8 mouse cellular contexts compared by ENCODE assay signal in genomic region chr9:21614864-21615616, GRCm38 (mm10). TPM values are rescaled to one million over a fixed set of nuclear protein-coding genes. Genes with fewer than 3 reads are reported as not detected.
A peak's percentile ranks its signal among the peaks of the same experiment; 100 is the strongest.
DNase-seq lines count a peak whose midpoint lies in the region; ATAC-seq and TF ChIP-seq lines count a peak whose summit lies in the region.

No protein-coding gene starts in this region.

- no peak for TF ChIP-seq EP300 in lung, postnatal 0 days (IDR thresholded peaks at IDR 0.05)

- no peak for TF ChIP-seq POLR2A in small intestine, adult 2 months (IDR thresholded peaks at IDR 0.05; ENCODE audit: low read depth, low read length)

- no peak for DNase-seq in lung, postnatal 0 days (ENCODE audit: low spot score)
- DNase-seq in lung, postnatal 25 days (ENCODE audit: low spot score) = no peak
- no peak for DNase-seq in limb, embryonic 10.5 days (ENCODE audit: low spot score)
- no peak for DNase-seq in natural killer cell, adult 2 months (ENCODE audit: low spot score in 2 of 2)
- no peak for DNase-seq in frontal cortex, adult 2 months (ENCODE audit: extremely low spot score in 1 of 2, low spot score in 1 of 2)
- no peak for DNase-seq in cerebellum, postnatal 36 days

- ATAC-seq in lung, postnatal 0 days = no peak
- no peak for ATAC-seq in embryonic facial prominence, embryonic 13.5 days (ENCODE audit: insufficient number of reproducible peaks, insufficient read depth, low FRiP score, low TSS enrichment, low read depth)

- H3K9ac ChIP-seq in lung, postnatal 0 days (replicated peaks; ENCODE audit: low read depth) = peak overlapping the region; percentile 74
- peak overlapping the region; percentile 82 for H3K9ac ChIP-seq in embryonic facial prominence, embryonic 13.5 days

- H3K27ac ChIP-seq in lung, postnatal 0 days (ENCODE audit: low read length) = peak overlapping the region; percentile 96
- peak overlapping the region; percentile 97 for H3K27ac ChIP-seq in embryonic facial prominence, embryonic 13.5 days
- peak overlapping the region; percentile 99 for H3K27ac ChIP-seq in limb, embryonic 10.5 days
- H3K27ac ChIP-seq in small intestine, adult 2 months (ENCODE audit: insufficient read depth, low read depth, low read length) = peak overlapping the region; percentile 56

- no peaks in the 10 kb centered on the region for H3K9me3 ChIP-seq in lung, postnatal 0 days (ENCODE audit: low read length)
- H3K9me3 ChIP-seq in embryonic facial prominence, embryonic 13.5 days = no peaks in the 10 kb centered on the region
- H3K9me3 ChIP-seq in limb, embryonic 10.5 days (replicated peaks) = no peaks in the 10 kb centered on the region

- peak overlapping the region; percentile 54 for H3K4me2 ChIP-seq in lung, postnatal 0 days (replicated peaks; ENCODE audit: low read depth, low read length)
- H3K4me2 ChIP-seq in embryonic facial prominence, embryonic 13.5 days = peak overlapping the region; percentile 71

- no peaks in the 10 kb centered on the region for H3K36me3 ChIP-seq in lung, postnatal 0 days (ENCODE audit: insufficient read depth, low read length)
- peaks cover 11% of the 10 kb centered on the region for H3K36me3 ChIP-seq in embryonic facial prominence, embryonic 13.5 days
- H3K36me3 ChIP-seq in limb, embryonic 10.5 days = peaks cover 26% of the 10 kb centered on the region
- no peaks in the 10 kb centered on the region for H3K36me3 ChIP-seq in small intestine, adult 2 months (ENCODE audit: control insufficient read depth, insufficient read depth, low read length)

- H3K27me3 ChIP-seq in lung, postnatal 0 days (replicated peaks; ENCODE audit: insufficient read depth, low read length) = no peaks in the 10 kb centered on the region
- H3K27me3 ChIP-seq in embryonic facial prominence, embryonic 13.5 days = no peaks in the 10 kb centered on the region
- no peaks in the 10 kb centered on the region for H3K27me3 ChIP-seq in limb, embryonic 10.5 days (ENCODE audit: low read depth, poor library complexity, severe bottlenecking)
- H3K27me3 ChIP-seq in small intestine, adult 2 months (ENCODE audit: control insufficient read depth, insufficient read depth, low read length) = no peaks in the 10 kb centered on the region

- 68% methylated on average over 14 of the region's 15 CpGs for WGBS in lung, postnatal 0 days
- WGBS in embryonic facial prominence, embryonic 13.5 days = 80% methylated on average over 15 of the region's 15 CpGs
- WGBS in limb, embryonic 10.5 days = 79% methylated on average over 15 of the region's 15 CpGs
- WGBS in small intestine, adult 2 months = 60% methylated on average over 15 of the region's 15 CpGs

- H3K4me1 ChIP-seq in lung, postnatal 0 days (ENCODE audit: insufficient read depth, low read depth, low read length) = no peaks in the 10 kb centered on the region
- peaks cover 19% of the 10 kb centered on the region for H3K4me1 ChIP-seq in embryonic facial prominence, embryonic 13.5 days
- H3K4me1 ChIP-seq in limb, embryonic 10.5 days = peaks cover 9% of the 10 kb centered on the region
- H3K4me1 ChIP-seq in small intestine, adult 2 months (ENCODE audit: control insufficient read depth, insufficient read depth, insufficient read length, low read length) = peaks cover 5% of the 10 kb centered on the region

- peak overlapping the region; percentile 83 for H3K4me3 ChIP-seq in lung, postnatal 0 days (ENCODE audit: low read depth, low read length)
- peak overlapping the region; percentile 76 for H3K4me3 ChIP-seq in embryonic facial prominence, embryonic 13.5 days
- H3K4me3 ChIP-seq in limb, embryonic 10.5 days = peak overlapping the region; percentile 76
- H3K4me3 ChIP-seq in small intestine, adult 2 months (ENCODE audit: low read depth, low read length) = peak overlapping the region; percentile 87

- no peak for TF ChIP-seq CTCF in lung, postnatal 0 days (IDR thresholded peaks at IDR 0.05)
- TF ChIP-seq CTCF in small intestine, adult 2 months (IDR thresholded peaks at IDR 0.05; ENCODE audit: extremely low read depth, insufficient read length, insufficient replicate concordance, low read depth, low read length) = no peak

RNA-seq across cellular contexts. Expression of gene Smarca4, which starts 0.9 kb away (rescaled TPM):
- 22.3 and 22.4 TPM in 2 replicates for polyA plus RNA-seq in lung, postnatal 0 days (2015; fragmentation: Nextera tagmentation; extraction: Ambion mirVana)
- 94.4 and 102 TPM in 2 replicates for polyA plus RNA-seq in embryonic facial prominence, embryonic 13.5 days (2015; fragmentation: Nextera tagmentation; extraction: Ambion mirVana)
- 169 and 171 TPM in 2 replicates for polyA plus RNA-seq in limb, embryonic 10.5 days (2016; fragmentation: Nextera tagmentation; extraction: Ambion mirVana)
- 19.0 and 34.1 TPM in 2 replicates for polyA plus RNA-seq in small intestine, adult 2 months (2012; rRNA removed)
- polyA plus RNA-seq in frontal cortex, adult 2 months (2012; rRNA removed) = 77.8 and 83.8 TPM in 2 replicates

RNA-seq across cellular contexts. Expression of gene Yipf2, which starts 22.4 kb away (rescaled TPM):
- 28.3 and 30.3 TPM in 2 replicates for polyA plus RNA-seq in lung, postnatal 0 days (2015; fragmentation: Nextera tagmentation; extraction: Ambion mirVana)
- 23.8 and 27.8 TPM in 2 replicates for polyA plus RNA-seq in embryonic facial prominence, embryonic 13.5 days (2015; fragmentation: Nextera tagmentation; extraction: Ambion mirVana)
- 17.6 and 26.2 TPM in 2 replicates for polyA plus RNA-seq in limb, embryonic 10.5 days (2016; fragmentation: Nextera tagmentation; extraction: Ambion mirVana)
- polyA plus RNA-seq in small intestine, adult 2 months (2012; rRNA removed) = 22.5 and 35.9 TPM in 2 replicates
- polyA plus RNA-seq in frontal cortex, adult 2 months (2012; rRNA removed) = 27.6 and 27.8 TPM in 2 replicates

RNA-seq across cellular contexts. Expression of gene Timm29, which starts 22.5 kb away (rescaled TPM):
- 16.5 and 17.3 TPM in 2 replicates for polyA plus RNA-seq in lung, postnatal 0 days (2015; fragmentation: Nextera tagmentation; extraction: Ambion mirVana)
- 30.4 and 32.1 TPM in 2 replicates for polyA plus RNA-seq in embryonic facial prominence, embryonic 13.5 days (2015; fragmentation: Nextera tagmentation; extraction: Ambion mirVana)
- polyA plus RNA-seq in limb, embryonic 10.5 days (2016; fragmentation: Nextera tagmentation; extraction: Ambion mirVana) = 30.9 and 35.7 TPM in 2 replicates
- 11.0 and 14.7 TPM in 2 replicates for polyA plus RNA-seq in small intestine, adult 2 months (2012; rRNA removed)
- 53.2 TPM in 2 replicates for polyA plus RNA-seq in frontal cortex, adult 2 months (2012; rRNA removed)
